In genomic region chr6:149168436-149168835, GRCm38 (mm10) we compare ENCODE assay signal across 25 mouse cellular contexts. TPM values are rescaled to one million over a fixed set of nuclear protein-coding genes. Genes with fewer than 3 reads are reported as not detected.
"Had no signal": no experiment of that assay in that cellular context is flagged by ENCODE, and none has a peak within 500 bp of the region (broad histone marks: within the 10 kb centered on the region; RNA-seq: fewer than 3 reads in every experiment).

No protein-coding gene starts in this region.

- H3K4me1 ChIP-seq: neural tube, embryonic 13.5 days; neural tube, embryonic 15.5 days; stomach, embryonic 15.5 days had no signal

- DNase-seq: retina, postnatal 1 day; right cerebral cortex, adult 18-20 months; right cerebral cortex, postnatal 14 days; right cerebral cortex, postnatal 25 days; right cerebral cortex, postnatal 4 days; spleen, adult 18-20 months; thymus, adult 18-20 months; thymus, adult 2 months; thymus, postnatal 14 days; thymus, postnatal 25 days; thymus, postnatal 36 days; thymus, postnatal 4 days had no signal

- H3K4me3 ChIP-seq: neural tube, embryonic 13.5 days; neural tube, embryonic 15.5 days; stomach, embryonic 15.5 days had no signal

- H3K27ac ChIP-seq: neural tube, embryonic 13.5 days; neural tube, embryonic 15.5 days; stomach, embryonic 15.5 days; stomach, postnatal 0 days had no signal

- H3K27me3 ChIP-seq: neural tube, embryonic 13.5 days; neural tube, embryonic 15.5 days; stomach, embryonic 15.5 days had no signal

- H3K9ac ChIP-seq: neural tube, embryonic 13.5 days; neural tube, embryonic 15.5 days; stomach, embryonic 15.5 days had no signal

RNA-seq across cellular contexts. Expression of gene Gm10203, which starts 38.5 kb away (rescaled TPM):
- total RNA-seq: neutrophil, adult 5-6 weeks had no signal
- polyA plus RNA-seq: neural tube, embryonic 13.5 days; neural tube, embryonic 14.5 days; neural tube, embryonic 15.5 days; small intestine, adult 2 months; spleen, adult 2 months; stomach, embryonic 14.5 days; stomach, embryonic 15.5 days; stomach, embryonic 16.5 days; stomach, postnatal 0 days; testis, adult 2 months; thymus, adult 2 months; thymus, postnatal 0 days; urinary bladder, adult 2 months had no signal
